Mouse (Mus musculus): ENCODE data around the gene E2f4. TPM values are rescaled to one million over a fixed set of nuclear protein-coding genes. Genes with fewer than 3 reads are reported as not detected.
"Not testable (repeated sequence)": the region's sequence is repeated elsewhere in the genome, so short reads cannot be mapped to it uniquely, and the experiment has no call there.

Gene E2f4
- polyA plus RNA-seq, 1 experiment from 2014 or later: 56.9 TPM

DNA sequence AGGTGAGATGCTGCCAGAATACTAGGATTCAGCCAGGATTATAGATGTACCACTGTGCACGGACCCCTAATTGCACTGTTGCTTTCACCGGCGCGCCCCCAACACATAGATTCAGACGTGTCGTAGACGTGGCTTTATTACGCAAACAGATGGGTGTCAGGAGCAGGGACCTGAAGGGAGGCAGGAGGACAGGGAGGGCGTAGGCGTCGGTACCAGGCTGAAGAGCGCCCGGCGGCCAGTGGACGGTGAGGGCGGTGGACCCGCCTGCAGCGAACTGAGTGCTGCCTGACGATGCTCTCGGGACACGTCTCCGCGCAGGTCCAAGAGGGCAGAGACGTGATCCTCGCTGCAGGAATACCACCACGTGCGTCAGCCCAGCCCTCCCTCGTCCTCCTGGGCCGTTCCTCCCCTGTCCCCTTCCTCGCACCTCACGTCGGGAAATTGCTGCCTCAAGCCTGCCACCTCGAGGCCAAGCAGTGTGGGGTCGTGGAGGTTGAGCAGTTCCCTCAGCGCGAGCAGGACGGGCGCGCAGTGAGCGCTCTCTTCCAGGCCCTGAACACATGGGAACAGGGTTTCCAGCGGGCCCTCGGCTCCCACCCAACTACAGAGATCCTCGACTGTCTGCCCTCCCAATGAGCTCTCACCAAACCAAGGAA lies 7.5 kb upstream of the E2f4 start, which contains the start of gene 4931428F04Rik:
TSS of gene 4931428F04Rik (minus strand) at position 60 of the 656 bp plus-strand sequence.
- WGBS: 1% methylated on average over 43 of the region's 43 CpGs

GRCm38 (mm10) chr8:105290554-105291314 lies 6.7 kb upstream of the E2f4 start:
- Histone ChIP-seq H3K27me3 (peaks cover 11% of the 10 kb centered on the region), H3K27ac (no peak overlapping the region), H3K9ac (0 out of 2 replicates have a peak overlapping the region, but pooled peaks have one; percentile 65), H3K4me3 (peak overlapping the region; percentile 50), H3K36me3 (ENCODE audit: poor library complexity, severe bottlenecking) (peaks cover under 1% of the 10 kb centered on the region; the same call in 1 of the 2 replicates), H3K9me3 (replicated peaks) (no peaks in the 10 kb centered on the region), H3K4me1 (peaks cover 48% of the 10 kb centered on the region), H3K4me2 (peak overlapping the region; percentile 70)
- no peak for ATAC-seq
- WGBS: 5% methylated on average over 31 of the region's 31 CpGs

More for the DNA sequence above, 7.5 kb upstream of the E2f4 start, which contains the start of gene 4931428F04Rik:
- Histone ChIP-seq H3K27ac (peak within 1 kb of the TSS; percentile 84), H3K4me2 (peak within 1 kb of the TSS; percentile 70), H3K9ac (peak within 1 kb of the TSS; percentile 65), H3K4me3 (peak within 1 kb of the TSS; percentile 50), H3K27me3 (peaks cover 11% of the 10 kb centered on the region), H3K36me3 (ENCODE audit: poor library complexity, severe bottlenecking) (peaks cover 8% of the 10 kb centered on the region), H3K9me3 (replicated peaks) (no peaks in the 10 kb centered on the region), H3K4me1 (peaks cover 52% of the 10 kb centered on the region)
- peak; percentile 39 for ATAC-seq

GRCm38 (mm10) chr8:105291364-105291763 lies 6.1 kb upstream of the E2f4 start:
- peak overlapping the region; percentile 70; the same call in 1 of the 2 replicates for H3K4me2 ChIP-seq
- not testable (repeated sequence) for H3K9ac ChIP-seq; ATAC-seq; H3K9me3 ChIP-seq (replicated peaks); H3K36me3 ChIP-seq (ENCODE audit: poor library complexity, severe bottlenecking); H3K27ac ChIP-seq; H3K4me3 ChIP-seq
- H3K4me1 ChIP-seq: peaks cover 42% of the 10 kb centered on the region
- WGBS: 88% methylated on average over 8 of the region's 8 CpGs
- peaks cover 11% of the 10 kb centered on the region for H3K27me3 ChIP-seq

DNA sequence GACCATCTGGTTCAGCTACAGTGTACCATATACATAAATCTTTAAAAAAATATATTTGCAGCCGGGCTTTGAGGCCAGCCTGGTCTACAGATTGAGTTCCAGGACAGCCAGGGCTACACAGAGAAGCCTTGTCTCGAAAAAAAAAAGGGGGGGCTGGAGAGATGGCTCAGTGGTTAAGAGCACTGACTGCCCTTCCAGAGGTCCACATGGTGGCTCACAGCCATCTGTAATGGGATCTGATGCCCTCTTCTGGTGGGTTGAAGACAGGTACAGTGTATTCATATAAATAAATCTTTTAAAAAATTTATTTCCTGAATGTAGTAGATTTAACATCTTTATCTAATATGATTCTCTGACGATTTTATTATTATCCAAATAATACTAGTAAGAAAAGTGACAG lies 5.7 kb upstream of the E2f4 start:
- H3K27ac ChIP-seq; H3K36me3 ChIP-seq (ENCODE audit: poor library complexity, severe bottlenecking): not testable (repeated sequence)
- WGBS: 70% methylated on average over 3 of the region's 3 CpGs

GRCm38 (mm10) chr8:105292471-105292870 lies 5.0 kb upstream of the E2f4 start:
- 73% methylated on average over 7 of the region's 7 CpGs for WGBS
- ATAC-seq: no peak
- H3K9ac ChIP-seq: no peak overlapping the region
- no peak overlapping the region for H3K27ac ChIP-seq
- no peak overlapping the region for H3K4me2 ChIP-seq
- H3K27me3 ChIP-seq: peaks cover 11% of the 10 kb centered on the region
- no peaks in the 10 kb centered on the region for H3K9me3 ChIP-seq (replicated peaks)
- H3K4me1 ChIP-seq: peaks cover 38% of the 10 kb centered on the region
- no peak overlapping the region for H3K4me3 ChIP-seq
- H3K36me3 ChIP-seq (ENCODE audit: poor library complexity, severe bottlenecking): no peaks in the 10 kb centered on the region

More for the DNA sequence above, 5.7 kb upstream of the E2f4 start:
- peaks cover 40% of the 10 kb centered on the region for H3K4me1 ChIP-seq
- H3K27me3 ChIP-seq: peaks cover 11% of the 10 kb centered on the region
- not testable (repeated sequence) for H3K9ac ChIP-seq; H3K4me2 ChIP-seq; H3K9me3 ChIP-seq (replicated peaks); ATAC-seq; H3K4me3 ChIP-seq

DNA sequence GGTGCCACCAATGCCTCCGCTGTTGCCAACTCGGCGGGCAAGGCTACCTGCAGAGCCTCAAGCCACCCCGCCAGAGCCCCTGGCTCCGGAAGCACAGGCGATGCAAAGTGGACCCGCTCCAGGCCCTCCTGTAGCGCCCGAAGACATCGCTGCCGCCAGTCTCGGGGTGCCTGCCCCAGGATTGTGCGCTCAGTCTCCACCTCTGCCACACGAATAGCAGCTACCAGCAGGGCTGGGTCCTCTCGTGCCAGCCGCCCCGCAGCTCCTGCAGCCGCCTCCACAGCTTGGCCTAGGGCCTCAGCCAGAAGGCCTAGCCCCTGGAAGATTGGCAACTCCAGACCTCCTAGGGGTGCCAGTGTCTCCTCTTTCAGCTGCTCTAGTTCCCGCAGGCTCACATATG lies 4.1 kb upstream of the E2f4 start:
- Histone ChIP-seq H3K27me3 (peaks cover 11% of the 10 kb centered on the region), H3K4me2 (no peak overlapping the region), H3K9me3 (replicated peaks) (no peaks in the 10 kb centered on the region), H3K27ac (no peak overlapping the region), H3K4me1 (peaks cover 34% of the 10 kb centered on the region), H3K4me3 (no peak overlapping the region), H3K36me3 (ENCODE audit: poor library complexity, severe bottlenecking) (no peaks in the 10 kb centered on the region), H3K9ac (no peak overlapping the region)
- 66% methylated on average over 19 of the region's 19 CpGs for WGBS
- ATAC-seq: no peak

DNA sequence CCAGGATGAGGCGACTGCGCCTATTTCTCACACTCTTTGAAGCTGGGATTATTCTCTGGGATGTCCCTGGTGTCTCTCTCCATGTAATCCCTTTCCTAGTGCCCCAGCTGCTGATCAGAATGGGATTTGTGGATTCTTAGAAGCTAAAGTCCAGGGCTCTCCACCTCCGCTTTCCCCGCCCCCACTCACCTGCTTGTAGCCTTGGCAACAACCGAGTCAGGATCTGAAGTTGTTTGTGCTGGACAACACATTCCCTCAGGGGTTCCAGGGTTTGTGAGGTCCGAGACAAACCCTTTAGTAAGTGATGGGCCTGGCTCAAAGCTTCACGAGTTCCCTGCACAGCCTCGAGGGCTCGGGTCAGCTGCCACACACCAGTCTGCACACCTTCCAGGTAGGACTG lies 2.7 kb upstream of the E2f4 start:
- Histone ChIP-seq H3K36me3 (ENCODE audit: poor library complexity, severe bottlenecking) (peaks cover 11% of the 10 kb centered on the region), H3K4me1 (peaks cover 38% of the 10 kb centered on the region), H3K27me3 (peaks cover 11% of the 10 kb centered on the region), H3K27ac (no peak overlapping the region), H3K9me3 (replicated peaks) (no peaks in the 10 kb centered on the region), H3K9ac (no peak overlapping the region; the same call in 1 of the 2 replicates), H3K4me2 (no peak overlapping the region), H3K4me3 (no peak overlapping the region)
- ATAC-seq: no peak
- WGBS: 61% methylated on average over 9 of the region's 9 CpGs

- H3K4me2 ChIP-seq: no peak overlapping the region
Observed at GRCm38 (mm10) chr8:105295256-105295655, 2.2 kb upstream of the E2f4 start.

GRCm38 (mm10) chr8:105295895-105296573 lies 1.4 kb upstream of the E2f4 start, which contains the start of gene Exoc3l:
Gene Exoc3l (minus strand): TSS chr8:105296101.
- ATAC-seq: no peak
- Histone ChIP-seq H3K27me3 (no peaks in the 10 kb centered on the region), H3K36me3 (ENCODE audit: poor library complexity, severe bottlenecking) (peaks cover 24% of the 10 kb centered on the region), H3K9ac (peak within 1 kb of the TSS; percentile 96; the same call in 1 of the 2 replicates), H3K4me3 (peak within 1 kb of the TSS; percentile 100), H3K4me2 (peak within 1 kb of the TSS; percentile 98), H3K27ac (no peak within 1 kb of the TSS), H3K4me1 (peaks cover 27% of the 10 kb centered on the region), H3K9me3 (replicated peaks) (no peaks in the 10 kb centered on the region)
- WGBS: 77% methylated on average over 11 of the region's 11 CpGs

More at GRCm38 (mm10) chr8:105295256-105295655, 2.2 kb upstream of the E2f4 start:
- H3K4me1 ChIP-seq: peaks cover 35% of the 10 kb centered on the region
- H3K9ac ChIP-seq: no peak overlapping the region
- no peak for ATAC-seq
- H3K27me3 ChIP-seq: peaks cover 6% of the 10 kb centered on the region
- peaks cover 16% of the 10 kb centered on the region for H3K36me3 ChIP-seq (ENCODE audit: poor library complexity, severe bottlenecking)
- no peak overlapping the region for H3K27ac ChIP-seq
- 67% methylated on average over 11 of the region's 11 CpGs for WGBS
- no peak overlapping the region for H3K4me3 ChIP-seq
- no peaks in the 10 kb centered on the region for H3K9me3 ChIP-seq (replicated peaks)

DNA sequence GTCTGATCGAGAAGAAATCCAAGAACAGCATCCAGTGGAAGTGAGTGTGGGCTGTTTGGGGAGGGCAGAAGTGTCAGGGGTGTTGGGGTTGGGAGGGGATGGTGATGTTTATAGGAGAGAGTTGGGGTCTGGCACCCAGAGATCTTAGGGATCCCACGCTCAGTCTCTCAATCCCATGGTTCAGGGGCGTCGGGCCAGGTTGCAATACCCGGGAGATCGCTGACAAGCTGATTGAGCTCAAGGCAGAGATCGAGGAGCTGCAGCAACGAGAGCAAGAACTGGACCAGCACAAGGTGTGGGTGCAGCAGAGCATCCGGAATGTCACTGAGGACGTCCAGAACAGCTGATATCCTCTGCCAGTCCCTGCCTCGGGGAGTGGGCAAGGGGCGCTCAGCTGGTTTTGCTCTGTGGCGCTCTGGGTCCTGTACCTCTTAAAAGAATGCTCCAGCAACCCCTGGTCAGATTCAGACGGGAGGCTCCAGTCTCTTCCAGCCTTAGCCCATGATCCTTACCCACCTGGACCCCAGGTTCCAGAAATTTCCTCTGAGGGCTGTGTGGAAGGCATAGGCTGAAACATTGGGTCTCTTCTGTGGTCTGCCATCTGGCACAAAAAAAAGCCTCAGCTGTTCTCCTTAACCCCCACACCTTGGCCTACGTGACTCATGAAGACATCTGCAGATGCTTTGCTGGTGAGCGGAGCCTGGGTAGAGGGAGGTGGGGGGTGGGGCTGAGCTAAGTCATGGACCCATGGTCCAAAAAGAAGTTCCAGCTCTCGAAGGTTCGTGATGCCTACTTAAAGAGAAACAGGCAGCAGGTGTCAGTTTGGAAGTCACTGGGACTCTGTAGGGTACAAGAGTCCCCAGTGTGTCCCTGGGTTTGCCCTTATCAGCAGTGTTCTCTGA lies 1.1 kb downstream of the E2f4 start:
- peaks cover 25% of the 10 kb centered on the region for H3K4me1 ChIP-seq
- no peaks in the 10 kb centered on the region for H3K27me3 ChIP-seq
- H3K4me3 ChIP-seq: peak overlapping the region; percentile 100
- peak overlapping the region; percentile 96 for H3K9ac ChIP-seq
- H3K9me3 ChIP-seq (replicated peaks): no peaks in the 10 kb centered on the region
- 68% methylated on average over 18 of the region's 18 CpGs for WGBS
- peaks cover 50% of the 10 kb centered on the region for H3K36me3 ChIP-seq (ENCODE audit: poor library complexity, severe bottlenecking)
- no peak overlapping the region for H3K27ac ChIP-seq
- ATAC-seq: no peak
- peak overlapping the region; percentile 98 for H3K4me2 ChIP-seq

DNA sequence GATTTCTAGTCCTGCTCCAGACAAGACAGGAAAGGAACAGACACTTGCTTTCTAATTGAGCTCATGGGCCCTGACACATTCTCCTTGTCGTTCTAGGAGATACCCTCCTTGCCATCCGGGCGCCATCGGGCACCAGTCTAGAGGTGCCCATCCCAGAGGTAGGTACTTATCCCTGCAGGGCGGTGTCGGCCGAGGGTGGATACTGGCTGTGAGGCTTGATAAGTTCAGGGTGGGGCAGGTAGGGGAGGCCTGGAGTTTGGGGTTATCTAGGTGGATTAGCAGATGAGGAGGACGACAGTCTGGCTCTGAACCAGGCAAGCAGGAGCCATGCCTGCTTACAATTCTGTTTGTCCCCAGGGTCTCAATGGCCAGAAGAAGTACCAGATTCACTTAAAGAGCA lies 2.5 kb downstream of the E2f4 start:
- Histone ChIP-seq H3K4me3 (no peak overlapping the region), H3K36me3 (ENCODE audit: poor library complexity, severe bottlenecking) (peaks cover 63% of the 10 kb centered on the region), H3K9me3 (replicated peaks) (no peaks in the 10 kb centered on the region), H3K4me2 (no peak overlapping the region), H3K27me3 (no peaks in the 10 kb centered on the region), H3K9ac (no peak overlapping the region), H3K27ac (no peak overlapping the region), H3K4me1 (peaks cover 29% of the 10 kb centered on the region)
- WGBS: 93% methylated on average over 8 of the region's 8 CpGs
- no peak for ATAC-seq
